Mouse (Mus musculus) G1E (cell line): Measurements from ENCODE around the gene Spin2e. TPM values are rescaled to one million over a fixed set of nuclear protein-coding genes. Genes with fewer than 3 reads are reported as not detected.
"Not testable (repeated sequence)": the region's sequence is repeated elsewhere in the genome, so short reads cannot be mapped to it uniquely, and the experiment has no call there.

ENCODE experiments used
- ATAC-seq: 2 replicates; pipeline ENCODE4 v1.8.0; 2016; ENCODE audit warnings: mild to moderate bottlenecking; ENCODE audit not compliant: insufficient number of reproducible peaks, poor library complexity, low FRiP score, severe bottlenecking; ENCODE audit errors: extremely low read depth
- DNase-seq: peaks from one replicate; pipeline ENCODE4 v3.0.0; 2012; ENCODE audit warnings: low spot score
- H3K27me3 ChIP-seq: 2 replicates; pipeline ENCODE4 v1.6.1; 2012; ENCODE audit warnings: mild to moderate bottlenecking, low read length, inconsistent platforms; ENCODE audit not compliant: insufficient read depth
- H3K36me3 ChIP-seq: replicated peaks from 2 replicates; pipeline ENCODE3; 2012; ENCODE audit warnings: mild to moderate bottlenecking, inconsistent platforms
- H3K4me1 ChIP-seq: 2 replicates; pipeline ENCODE4 v1.6.1; 2012; ENCODE audit warnings: low read depth, low read length, inconsistent platforms, mixed read lengths; ENCODE audit not compliant: insufficient read depth
- H3K4me3 ChIP-seq: 2 replicates; pipeline ENCODE4 v1.5.1; 2012; ENCODE audit warnings: low read depth, mild to moderate bottlenecking, inconsistent platforms, low read length, moderate library complexity, mixed read lengths
- H3K9me3 ChIP-seq: replicated peaks from 2 replicates; pipeline ENCODE4 v1.6.1; 2012; ENCODE audit warnings: inconsistent platforms
- polyA plus RNA-seq: library from polyadenylated mRNA; stranded (reverse); fragments of >175 nt; gene quantifications from 2 replicates; pipeline ENCODE4 v1.2.3, GENCODE M21; 2012
- total RNA-seq, 2 experiments: library from RNA; stranded (forward) in 1 of 2; stranded (reverse) in 1 of 2; fragments of 200-1000 nt in 1 of 2; fragments of >200 nt in 1 of 2; fragmentation: Nextera tagmentation in 1 of 2; gene quantifications; 2 replicates each; pipeline ENCODE4 v1.2.3; 2014 to 2017

The Spin2e gene
- total RNA-seq (2014; fragmentation: Nextera tagmentation) = not detected in 2 replicates
- 0.29 and 0.38 TPM in 2 replicates for total RNA-seq (2017)
- polyA plus RNA-seq = not detected in 2 replicates

- not testable (repeated sequence) for ATAC-seq, H3K4me3 ChIP-seq, H3K27me3 ChIP-seq, H3K9me3 ChIP-seq, H3K36me3 ChIP-seq, H3K4me1 ChIP-seq, DNase-seq
These were observed at the start of gene Spin2e for GRCm38 (mm10) chrX:31618820-31619219. Gene Spin2e (minus strand): TSS chrX:31618920.

GRCm38 (mm10) chrX:31574183-31574582 lies 44.5 kb downstream of the Spin2e start, which contains the start of gene Gm21883:
Gene Gm21883 (minus strand): TSS chrX:31574283.
- not testable (repeated sequence) for H3K4me1 ChIP-seq, H3K36me3 ChIP-seq, DNase-seq, H3K4me3 ChIP-seq, H3K9me3 ChIP-seq, ATAC-seq, H3K27me3 ChIP-seq

Other genes with a start within 250 kb of the Spin2e start
- gene Btbd35f19, start 235.0 kb downstream of the Spin2e start, total RNA-seq (2014; fragmentation: Nextera tagmentation) = not detected in 2 replicates
- gene Btbd35f19, start 235.0 kb downstream of the Spin2e start, total RNA-seq (2017) = not detected in 2 replicates
- not detected in 2 replicates for gene Btbd35f19, start 235.0 kb downstream of the Spin2e start, polyA plus RNA-seq
- gene Gm21883, start 44.6 kb downstream of the Spin2e start, total RNA-seq (2014; fragmentation: Nextera tagmentation) = not detected in 2 replicates
- gene Gm21883, start 44.6 kb downstream of the Spin2e start, total RNA-seq (2017) = not detected in 2 replicates
- not detected in 2 replicates for gene Gm21883, start 44.6 kb downstream of the Spin2e start, polyA plus RNA-seq
- gene Btbd35f25, start 98.2 kb upstream of the Spin2e start, total RNA-seq (2014; fragmentation: Nextera tagmentation) = not detected in 2 replicates
- not detected in 2 replicates for gene Btbd35f25, start 98.2 kb upstream of the Spin2e start, total RNA-seq (2017)
- not detected in 2 replicates for gene Btbd35f25, start 98.2 kb upstream of the Spin2e start, polyA plus RNA-seq